Mouse (Mus musculus): ENCODE results near the gene Lyz2.
"Not testable (repeated sequence)": the region's sequence is repeated elsewhere in the genome, so short reads cannot be mapped to it uniquely, and the experiment has no call there.

The Lyz2 gene

GRCm38 (mm10) chr10:117282551-117282950 lies 430 bp upstream of the Lyz2 start:
- TF ChIP-seq CTCF (conservative IDR thresholded peaks at IDR 0.05; ENCODE audit: low read length) (no peak), POU5F1 (IDR thresholded peaks at IDR 0.05; ENCODE audit: borderline replicate concordance, low read length) (no peak), NANOG (IDR thresholded peaks at IDR 0.05; ENCODE audit: borderline replicate concordance, low read length) (no peak)
- Histone ChIP-seq H3K9me3 (ENCODE audit: low read length) (peaks cover 3% of the 10 kb centered on the region; the same call in 1 of the 2 replicates), H3K4me3 (replicated peaks; ENCODE audit: low read length) (no peak overlapping the region), H3K4me1 (replicated peaks; ENCODE audit: low read depth, low read length) (no peaks in the 10 kb centered on the region), H3K36me3 (ENCODE audit: insufficient read depth, low read length) (no peaks in the 10 kb centered on the region), H3K27me3 (ENCODE audit: insufficient read depth, low read length) (peaks cover 8% of the 10 kb centered on the region; the same call in 1 of the 2 replicates)

DNA sequence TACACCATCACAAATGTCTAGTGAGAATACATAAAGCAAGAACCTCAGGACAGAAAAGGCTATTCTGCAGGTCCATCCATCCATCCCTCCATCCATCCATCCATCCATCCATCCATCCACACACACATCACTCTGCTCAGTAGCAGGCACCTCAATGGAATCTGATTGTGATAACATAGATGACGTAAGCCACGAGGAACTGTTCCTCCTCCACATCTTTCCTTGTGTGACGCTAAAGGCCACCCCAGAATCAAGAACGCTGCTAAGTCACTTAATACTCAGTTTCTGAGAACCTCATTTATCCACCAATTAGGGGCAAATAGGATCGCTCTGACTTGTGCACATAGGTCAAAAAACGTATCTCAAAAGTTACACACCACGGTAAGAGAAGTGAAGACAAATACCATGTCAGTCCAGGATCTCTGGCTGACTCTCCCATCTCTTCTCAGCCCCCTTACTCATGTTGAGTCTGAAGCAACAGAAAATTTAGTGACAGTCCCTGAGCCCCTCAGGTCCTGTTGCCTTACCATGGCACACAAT lies 670 bp downstream of the Lyz2 start:
- Histone ChIP-seq H3K4me1 (replicated peaks; ENCODE audit: low read depth, low read length) (no peaks in the 10 kb centered on the region), H3K9me3 (ENCODE audit: low read length) (peaks cover 5% of the 10 kb centered on the region; the same call in 1 of the 2 replicates), H3K4me3 (replicated peaks; ENCODE audit: low read length) (no peak overlapping the region), H3K36me3 (ENCODE audit: insufficient read depth, low read length) (no peaks in the 10 kb centered on the region), H3K27me3 (ENCODE audit: insufficient read depth, low read length) (peaks cover 8% of the 10 kb centered on the region; the same call in 1 of the 2 replicates)
- no peak for TF ChIP-seq CTCF (conservative IDR thresholded peaks at IDR 0.05; ENCODE audit: low read length)
- no peak for TF ChIP-seq POU5F1 (IDR thresholded peaks at IDR 0.05; ENCODE audit: borderline replicate concordance, low read length)
- TF ChIP-seq NANOG (IDR thresholded peaks at IDR 0.05; ENCODE audit: borderline replicate concordance, low read length), result no peak

GRCm38 (mm10) chr10:117280000-117280399 lies 2.1 kb downstream of the Lyz2 start:
- Histone ChIP-seq H3K36me3 (ENCODE audit: insufficient read depth, low read length) (no peaks in the 10 kb centered on the region), H3K4me3 (replicated peaks; ENCODE audit: low read length) (no peak overlapping the region), H3K27me3 (ENCODE audit: insufficient read depth, low read length) (peaks cover 8% of the 10 kb centered on the region; the same call in 1 of the 2 replicates), H3K4me1 (replicated peaks; ENCODE audit: low read depth, low read length) (peaks cover 6% of the 10 kb centered on the region; the same call in 1 of the 2 replicates), H3K9me3 (ENCODE audit: low read length) (peaks cover 5% of the 10 kb centered on the region; the same call in 1 of the 2 replicates)
- TF ChIP-seq CTCF (conservative IDR thresholded peaks at IDR 0.05; ENCODE audit: low read length) (no peak), POU5F1 (IDR thresholded peaks at IDR 0.05; ENCODE audit: borderline replicate concordance, low read length) (no peak), NANOG (IDR thresholded peaks at IDR 0.05; ENCODE audit: borderline replicate concordance, low read length) (no peak)

DNA sequence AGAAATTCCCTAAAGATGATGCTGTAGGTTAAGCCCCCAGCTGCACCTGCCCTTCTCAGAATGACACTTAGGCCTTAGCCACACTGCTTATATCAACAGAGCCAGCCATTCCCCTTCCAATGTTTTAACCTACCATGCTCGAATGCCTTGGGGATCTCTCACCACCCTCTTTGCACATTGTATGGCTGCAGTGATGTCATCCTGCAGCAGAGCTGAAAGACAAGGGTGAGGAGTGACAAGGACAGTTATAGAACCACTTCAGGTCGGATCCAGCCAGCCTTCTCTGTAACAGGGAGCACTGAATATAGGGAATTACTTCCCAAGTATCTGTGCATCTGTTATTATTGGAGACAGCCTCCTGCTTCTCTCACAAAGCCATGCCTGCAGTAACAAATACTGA lies 3.6 kb downstream of the Lyz2 start:
- not testable (repeated sequence) for H3K9me3 ChIP-seq (ENCODE audit: low read length); H3K4me1 ChIP-seq (replicated peaks; ENCODE audit: low read depth, low read length); H3K36me3 ChIP-seq (ENCODE audit: insufficient read depth, low read length); H3K27me3 ChIP-seq (ENCODE audit: insufficient read depth, low read length); H3K4me3 ChIP-seq (replicated peaks; ENCODE audit: low read length)

GRCm38 (mm10) chr10:117277779-117278178 lies 4.3 kb downstream of the Lyz2 start:
- H3K4me3 ChIP-seq (replicated peaks; ENCODE audit: low read length); H3K36me3 ChIP-seq (ENCODE audit: insufficient read depth, low read length); H3K9me3 ChIP-seq (ENCODE audit: low read length); H3K4me1 ChIP-seq (replicated peaks; ENCODE audit: low read depth, low read length); H3K27me3 ChIP-seq (ENCODE audit: insufficient read depth, low read length): not testable (repeated sequence)

GRCm38 (mm10) chr10:117275681-117276369 lies 6.3 kb downstream of the Lyz2 start:
- Histone ChIP-seq H3K4me1 (replicated peaks; ENCODE audit: low read depth, low read length) (peaks cover 6% of the 10 kb centered on the region; the same call in 1 of the 2 replicates), H3K9me3 (ENCODE audit: low read length) (peaks cover 5% of the 10 kb centered on the region; the same call in 1 of the 2 replicates), H3K4me3 (replicated peaks; ENCODE audit: low read length) (peak overlapping the region; percentile 14), H3K27me3 (ENCODE audit: insufficient read depth, low read length) (no peaks in the 10 kb centered on the region), H3K36me3 (ENCODE audit: insufficient read depth, low read length) (no peaks in the 10 kb centered on the region)
- no peak for TF ChIP-seq NANOG (IDR thresholded peaks at IDR 0.05; ENCODE audit: borderline replicate concordance, low read length)

DNA sequence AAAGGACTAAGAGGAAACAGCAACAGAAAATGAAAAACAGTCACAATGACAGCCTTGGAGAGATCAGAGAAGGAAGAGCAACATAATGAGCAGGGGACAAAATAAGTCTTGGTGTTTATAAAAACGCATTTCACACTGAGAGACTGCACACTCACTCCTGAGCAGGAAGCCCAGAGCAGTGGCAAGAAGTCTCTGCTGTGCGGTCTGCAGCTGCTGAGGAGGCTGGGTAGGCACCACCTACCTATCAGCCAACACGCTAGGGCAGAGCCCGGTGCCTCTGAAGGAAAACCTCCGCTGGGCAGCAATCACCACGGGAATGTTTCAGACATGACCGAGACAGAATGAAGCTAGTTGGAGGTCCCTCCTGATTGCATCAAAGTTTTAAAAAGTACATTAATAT lies 7.5 kb downstream of the Lyz2 start:
- H3K4me1 ChIP-seq (replicated peaks; ENCODE audit: low read depth, low read length); H3K9me3 ChIP-seq (ENCODE audit: low read length); H3K27me3 ChIP-seq (ENCODE audit: insufficient read depth, low read length); H3K4me3 ChIP-seq (replicated peaks; ENCODE audit: low read length); H3K36me3 ChIP-seq (ENCODE audit: insufficient read depth, low read length): not testable (repeated sequence)

GRCm38 (mm10) chr10:117272023-117272422 lies 10.1 kb downstream of the Lyz2 start:
- H3K27me3 ChIP-seq (ENCODE audit: insufficient read depth, low read length), result no peaks in the 10 kb centered on the region
- H3K9me3 ChIP-seq (ENCODE audit: low read length), result no peaks in the 10 kb centered on the region
- peaks cover 6% of the 10 kb centered on the region; the same call in 1 of the 2 replicates for H3K4me1 ChIP-seq (replicated peaks; ENCODE audit: low read depth, low read length)
- TF ChIP-seq POU5F1 (IDR thresholded peaks at IDR 0.05; ENCODE audit: borderline replicate concordance, low read length) (no peak), NANOG (IDR thresholded peaks at IDR 0.05; ENCODE audit: borderline replicate concordance, low read length) (no peak), CTCF (conservative IDR thresholded peaks at IDR 0.05; ENCODE audit: low read length) (no peak; the same call in 1 of the 2 replicates)
- H3K36me3 ChIP-seq (ENCODE audit: insufficient read depth, low read length), result no peaks in the 10 kb centered on the region
- H3K4me3 ChIP-seq (replicated peaks; ENCODE audit: low read length), result no peak overlapping the region

GRCm38 (mm10) chr10:117259870-117260269 lies 22.3 kb downstream of the Lyz2 start:
- Histone ChIP-seq H3K36me3 (ENCODE audit: insufficient read depth, low read length) (no peaks in the 10 kb centered on the region), H3K4me3 (replicated peaks; ENCODE audit: low read length) (no peak overlapping the region), H3K27me3 (ENCODE audit: insufficient read depth, low read length) (no peaks in the 10 kb centered on the region), H3K9me3 (ENCODE audit: low read length) (peaks cover 38% of the 10 kb centered on the region), H3K4me1 (replicated peaks; ENCODE audit: low read depth, low read length) (no peaks in the 10 kb centered on the region)
- TF ChIP-seq NANOG (IDR thresholded peaks at IDR 0.05; ENCODE audit: borderline replicate concordance, low read length), result no peak
- no peak for TF ChIP-seq POU5F1 (IDR thresholded peaks at IDR 0.05; ENCODE audit: borderline replicate concordance, low read length)
- TF ChIP-seq CTCF (conservative IDR thresholded peaks at IDR 0.05; ENCODE audit: low read length), result no peak

All from E14TG2a.4 (cell line).